Mouse (Mus musculus) forebrain, embryonic 10.5 days (tissue): ENCODE measurements around the gene Tbc1d22b. TPM values are rescaled to one million over a fixed set of nuclear protein-coding genes. Genes with fewer than 3 reads are reported as not detected.

ENCODE experiments used
- DNase-seq: peaks from one replicate; pipeline ENCODE4 v3.0.0-alpha.2; 2017; ENCODE audit warnings: low spot score; ENCODE audit errors: extremely low spot score
- H3K27ac ChIP-seq: fragments of 300-500 bp; sonication (generic); 2 replicates; pipeline ENCODE4 v1.5.1; 2016; ENCODE audit warnings: mild to moderate bottlenecking
- H3K27me3 ChIP-seq: fragments of 300-500 bp; sonication (generic); 2 replicates; pipeline ENCODE4 v1.6.1; 2016; ENCODE audit warnings: mild to moderate bottlenecking; ENCODE audit not compliant: poor library complexity, severe bottlenecking
- H3K36me3 ChIP-seq: fragments of 300-500 bp; sonication (generic); replicated peaks from 2 replicates; pipeline ENCODE4 v1.6.1; 2016; ENCODE audit warnings: mild to moderate bottlenecking, moderate library complexity
- H3K4me1 ChIP-seq: fragments of 300-500 bp; sonication (generic); 2 replicates; pipeline ENCODE4 v1.6.1; 2016
- H3K4me3 ChIP-seq: fragments of 300-500 bp; sonication (generic); 2 replicates; pipeline ENCODE4 v1.5.1; 2016; ENCODE audit warnings: mild to moderate bottlenecking, moderate library complexity
- H3K9me3 ChIP-seq: fragments of 300-500 bp; sonication (generic); 2 replicates; pipeline ENCODE4 v1.6.1; 2016; ENCODE audit warnings: mild to moderate bottlenecking, moderate library complexity
- WGBS: fragments of 180-500 bp; shearing (Covaris S2); methylation state at CpG from one replicate; pipeline ENCODE4 v1.1.7; 2016; 5-methylcytosine and 5-hydroxymethylcytosine counted together
- polyA plus RNA-seq: library from polyadenylated mRNA; unstranded; fragments of >200 nt; fragmentation: Nextera tagmentation; extraction: Ambion mirVana; gene quantifications from 2 replicates; pipeline ENCODE4 v1.2.1, GENCODE M21; 2016

Tbc1d22b gene
- polyA plus RNA-seq, 1 experiment from 2014 or later: 18.3 TPM

GRCm38 (mm10) chr17:29614115-29615023 is 64.8 kb downstream of the Tbc1d22b start, which contains the start of the genes Rnf8 and Gm28043:
Gene Rnf8 (plus strand): TSS chr17:29614790.
Gene Gm28043 (plus strand): TSS chr17:29614876.
- H3K4me1 ChIP-seq: peaks cover 36% of the 10 kb centered on the region
- no peaks in the 10 kb centered on the region for H3K27me3 ChIP-seq
- H3K36me3 ChIP-seq: peaks cover 26% of the 10 kb centered on the region
- WGBS: 2% methylated on average over 52 of the region's 52 CpGs
- H3K27ac ChIP-seq: peak within 1 kb of the TSS; percentile 96
- peak; percentile 92 for DNase-seq
- H3K4me3 ChIP-seq: peak within 1 kb of the TSS; percentile 96
- H3K9me3 ChIP-seq: no peaks in the 10 kb centered on the region

GRCm38 (mm10) chr17:29615024-29615551 is 65.5 kb downstream of the Tbc1d22b start:
- no peaks in the 10 kb centered on the region for H3K9me3 ChIP-seq
- peak overlapping the region; percentile 96 for H3K27ac ChIP-seq
- peak overlapping the region; percentile 96 for H3K4me3 ChIP-seq
- peaks cover 33% of the 10 kb centered on the region for H3K36me3 ChIP-seq
- DNase-seq: no peak
- 0% methylated on average over 43 of the region's 43 CpGs for WGBS
- no peaks in the 10 kb centered on the region for H3K27me3 ChIP-seq
- peaks cover 36% of the 10 kb centered on the region for H3K4me1 ChIP-seq

- peak overlapping the region; percentile 96 for H3K27ac ChIP-seq
Observed at GRCm38 (mm10) chr17:29615616-29616015, 66.0 kb downstream of the Tbc1d22b start.

DNA sequence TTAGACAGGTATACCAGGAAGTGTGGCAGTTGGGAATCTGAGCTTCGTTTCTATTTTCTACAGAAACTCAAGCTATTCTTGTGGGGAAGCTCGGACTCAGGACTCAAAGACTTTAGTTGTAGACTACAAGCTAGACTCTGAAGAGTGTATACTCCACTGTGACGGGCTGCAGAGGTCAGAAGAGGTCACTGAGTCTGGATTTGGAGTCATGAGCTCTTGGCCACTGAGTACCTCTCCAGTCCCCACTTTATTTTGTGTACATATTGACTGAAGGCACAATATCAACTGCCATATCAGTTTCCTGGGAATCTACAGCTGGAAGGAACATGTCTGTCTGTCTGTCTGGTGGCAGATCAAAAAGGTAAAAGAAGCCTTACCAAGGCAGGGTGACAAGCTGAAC is 69.6 kb downstream of the Tbc1d22b start:
- Histone ChIP-seq H3K4me3 (no peak overlapping the region), H3K27ac (no peak overlapping the region), H3K27me3 (no peaks in the 10 kb centered on the region), H3K36me3 (peaks cover 75% of the 10 kb centered on the region), H3K9me3 (no peaks in the 10 kb centered on the region), H3K4me1 (peaks cover 28% of the 10 kb centered on the region)
- WGBS: 88% methylated on average over 3 of the region's 3 CpGs
- DNase-seq: no peak

More at GRCm38 (mm10) chr17:29615616-29616015, 66.0 kb downstream of the Tbc1d22b start:
- H3K4me1 ChIP-seq: peaks cover 36% of the 10 kb centered on the region
- DNase-seq: peak; percentile 25
- peaks cover 38% of the 10 kb centered on the region for H3K36me3 ChIP-seq
- no peaks in the 10 kb centered on the region for H3K27me3 ChIP-seq
- no peaks in the 10 kb centered on the region for H3K9me3 ChIP-seq
- peak overlapping the region; percentile 96 for H3K4me3 ChIP-seq
- WGBS: 12% methylated on average over 4 of the region's 4 CpGs

DNA sequence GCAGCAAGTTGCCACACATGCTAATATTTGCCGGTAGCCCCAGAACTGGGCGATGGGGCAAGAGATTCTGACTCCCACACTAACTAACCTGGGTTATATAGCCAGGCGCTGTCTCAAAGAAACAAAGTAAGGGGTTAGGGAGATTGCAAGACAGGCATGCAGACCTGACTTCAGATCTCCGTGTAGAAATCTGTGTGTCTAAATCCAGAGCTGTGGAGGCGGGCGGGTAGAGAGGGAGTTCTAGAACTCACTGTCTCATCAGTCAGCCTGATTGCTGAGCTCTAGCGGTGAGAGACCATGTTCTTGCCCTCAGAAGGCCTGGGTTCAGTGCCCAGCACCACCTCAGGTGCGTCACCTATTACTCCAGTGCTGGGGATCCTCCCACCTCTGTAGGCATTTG is 73.9 kb downstream of the Tbc1d22b start:
- H3K4me1 ChIP-seq: no peaks in the 10 kb centered on the region
- H3K27me3 ChIP-seq: no peaks in the 10 kb centered on the region
- DNase-seq: no peak
- H3K9me3 ChIP-seq: no peaks in the 10 kb centered on the region
- no peak overlapping the region for H3K4me3 ChIP-seq
- WGBS: 96% methylated on average over 8 of the region's 8 CpGs
- no peak overlapping the region for H3K27ac ChIP-seq
- peaks cover 100% of the 10 kb centered on the region for H3K36me3 ChIP-seq

DNA sequence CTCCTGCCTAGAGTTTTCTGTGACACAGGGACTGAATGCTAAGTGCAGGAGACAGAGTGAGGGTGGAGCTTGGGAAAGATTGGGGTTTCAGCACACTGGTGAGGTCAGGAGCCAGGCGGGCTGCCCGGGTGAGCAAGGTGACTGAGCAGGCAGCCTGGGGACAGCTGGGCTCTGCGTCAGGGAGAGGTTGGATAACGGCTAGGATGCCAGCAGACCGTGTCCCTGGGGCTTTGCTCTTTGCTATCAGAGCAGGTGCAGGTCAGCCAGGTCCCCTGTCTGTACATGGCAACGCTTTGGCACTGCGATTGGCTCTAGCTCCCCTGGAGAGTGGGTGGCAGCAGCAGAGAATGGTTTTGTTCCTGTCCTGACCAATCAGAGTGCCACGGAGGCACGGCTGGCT is 77.7 kb downstream of the Tbc1d22b start:
- no peak overlapping the region for H3K27ac ChIP-seq
- WGBS: 95% methylated on average over 9 of the region's 9 CpGs
- H3K4me3 ChIP-seq: no peak overlapping the region
- no peak for DNase-seq
- H3K4me1 ChIP-seq: no peaks in the 10 kb centered on the region
- H3K36me3 ChIP-seq: peaks cover 99% of the 10 kb centered on the region
- H3K27me3 ChIP-seq: no peaks in the 10 kb centered on the region
- H3K9me3 ChIP-seq: no peaks in the 10 kb centered on the region

DNA sequence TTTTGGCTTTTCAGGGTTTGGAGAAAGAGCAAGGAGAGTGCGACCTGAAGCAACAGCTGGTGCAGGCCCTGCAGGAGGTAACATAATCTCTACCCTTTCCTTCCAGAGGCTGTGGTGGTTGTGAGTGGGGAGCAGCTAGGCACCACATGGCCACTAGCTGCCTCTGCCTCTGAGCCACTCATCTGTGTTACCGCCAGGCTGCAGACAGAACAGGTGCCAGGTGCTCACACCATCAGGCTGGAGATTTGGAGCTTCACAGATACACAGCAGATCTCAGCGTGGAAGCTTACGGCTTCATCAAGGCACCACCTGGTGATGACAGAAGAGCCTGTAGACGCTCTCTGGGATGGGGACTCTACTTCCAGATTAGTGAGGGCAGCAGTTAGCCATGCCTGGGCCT is 79.4 kb downstream of the Tbc1d22b start:
- Histone ChIP-seq H3K4me3 (no peak overlapping the region), H3K9me3 (no peaks in the 10 kb centered on the region), H3K4me1 (no peaks in the 10 kb centered on the region), H3K27ac (no peak overlapping the region), H3K27me3 (no peaks in the 10 kb centered on the region), H3K36me3 (peaks cover 99% of the 10 kb centered on the region)
- WGBS: 94% methylated on average over 5 of the region's 5 CpGs
- DNase-seq: no peak

- H3K4me1 ChIP-seq: no peaks in the 10 kb centered on the region
- H3K36me3 ChIP-seq: peaks cover 99% of the 10 kb centered on the region
- WGBS: 85% methylated on average over 5 of the region's 5 CpGs
- no peak overlapping the region for H3K27ac ChIP-seq
- DNase-seq: no peak
- H3K4me3 ChIP-seq: no peak overlapping the region
- H3K27me3 ChIP-seq: no peaks in the 10 kb centered on the region
- no peaks in the 10 kb centered on the region for H3K9me3 ChIP-seq
Observed at GRCm38 (mm10) chr17:29629620-29630019, 80.0 kb downstream of the Tbc1d22b start.

GRCm38 (mm10) chr17:29632312-29632711 is 82.7 kb downstream of the Tbc1d22b start:
- Histone ChIP-seq H3K4me3 (no peak overlapping the region), H3K36me3 (peaks cover 99% of the 10 kb centered on the region), H3K9me3 (no peaks in the 10 kb centered on the region), H3K27me3 (no peaks in the 10 kb centered on the region), H3K4me1 (no peaks in the 10 kb centered on the region), H3K27ac (no peak overlapping the region)
- no peak for DNase-seq
- 94% methylated on average over 11 of the region's 11 CpGs for WGBS

DNA sequence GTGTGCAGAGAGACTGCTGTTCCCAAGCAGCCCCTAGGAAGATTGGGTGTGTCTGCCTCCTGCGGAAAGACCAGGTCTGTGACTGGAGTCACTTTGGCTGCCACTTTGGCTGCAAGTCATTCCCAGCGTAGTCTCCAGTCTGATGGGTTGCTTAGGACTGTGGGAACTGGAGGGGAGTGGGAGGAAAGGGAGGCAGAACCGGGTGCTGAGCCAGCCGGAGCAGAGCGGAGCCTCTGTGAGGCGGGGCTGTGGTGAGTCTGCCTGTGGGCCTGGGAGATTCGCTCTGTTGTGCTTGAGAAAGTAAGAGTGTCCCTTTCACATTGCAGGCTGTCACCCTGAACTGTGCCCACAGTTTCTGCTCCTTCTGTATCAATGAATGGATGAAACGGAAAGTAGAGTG is 85.9 kb downstream of the Tbc1d22b start:
- Histone ChIP-seq H3K27me3 (no peaks in the 10 kb centered on the region), H3K27ac (no peak overlapping the region), H3K9me3 (no peaks in the 10 kb centered on the region), H3K4me3 (no peak overlapping the region), H3K36me3 (peaks cover 99% of the 10 kb centered on the region), H3K4me1 (no peaks in the 10 kb centered on the region)
- DNase-seq: no peak
- WGBS: 90% methylated on average over 8 of the region's 8 CpGs

DNA sequence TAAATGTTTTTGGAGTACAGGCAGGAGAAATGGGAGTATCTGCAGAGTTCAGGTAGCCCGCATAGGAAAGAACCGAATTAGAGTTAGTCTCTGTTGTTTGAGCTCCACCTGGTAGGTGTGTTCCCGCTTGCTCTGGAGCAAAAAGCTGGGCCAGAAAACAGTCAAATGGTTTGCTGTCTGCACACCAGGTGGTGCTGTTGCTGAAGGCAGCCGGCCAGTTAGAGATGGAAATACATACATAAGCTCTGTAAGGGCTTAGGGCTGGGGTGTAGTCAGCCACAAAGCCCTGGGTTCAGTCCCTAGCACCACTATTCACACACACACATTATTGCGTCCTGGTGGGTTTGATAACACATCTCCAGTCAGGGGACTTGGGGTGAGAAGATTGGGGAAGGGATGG is 86.5 kb downstream of the Tbc1d22b start:
- WGBS: 91% methylated on average over 5 of the region's 5 CpGs
- H3K36me3 ChIP-seq: peaks cover 99% of the 10 kb centered on the region
- no peak for DNase-seq

GRCm38 (mm10) chr17:29637377-29637776 is 87.8 kb downstream of the Tbc1d22b start:
- peaks cover 99% of the 10 kb centered on the region for H3K36me3 ChIP-seq
- no peak for DNase-seq
- no peaks in the 10 kb centered on the region for H3K4me1 ChIP-seq
- no peaks in the 10 kb centered on the region for H3K9me3 ChIP-seq
- H3K4me3 ChIP-seq: no peak overlapping the region
- WGBS: 96% methylated on average over 4 of the region's 4 CpGs
- no peak overlapping the region for H3K27ac ChIP-seq
- no peaks in the 10 kb centered on the region for H3K27me3 ChIP-seq

More for the DNA sequence above, 86.5 kb downstream of the Tbc1d22b start:
- no peaks in the 10 kb centered on the region for H3K4me1 ChIP-seq
- H3K9me3 ChIP-seq: no peaks in the 10 kb centered on the region
- H3K4me3 ChIP-seq: no peak overlapping the region
- no peaks in the 10 kb centered on the region for H3K27me3 ChIP-seq
- H3K27ac ChIP-seq: no peak overlapping the region

- DNase-seq: no peak
- no peak overlapping the region for H3K4me3 ChIP-seq
- no peaks in the 10 kb centered on the region for H3K9me3 ChIP-seq
- no peak overlapping the region for H3K27ac ChIP-seq
- no peaks in the 10 kb centered on the region for H3K4me1 ChIP-seq
- peaks cover 99% of the 10 kb centered on the region for H3K36me3 ChIP-seq
- H3K27me3 ChIP-seq: no peaks in the 10 kb centered on the region
- 86% methylated on average over 8 of the region's 8 CpGs for WGBS
Observed at GRCm38 (mm10) chr17:29637895-29638294, 88.3 kb downstream of the Tbc1d22b start.
